Mouse (Mus musculus) cerebellum, adult 2 months (tissue): Measurements from ENCODE around the gene Prrx2.

Source experiments
- CTCF ChIP-seq: fragments of 200-500 bp; IDR thresholded peaks from 2 replicates; pipeline ENCODE4 v1.5.1; 2011; ENCODE audit warnings: low read depth, mild to moderate bottlenecking, control low read depth, low read length, moderate library complexity, borderline replicate concordance; ENCODE audit not compliant: insufficient read depth
- POLR2A ChIP-seq: fragments of 200-500 bp; IDR thresholded peaks from 2 replicates; pipeline ENCODE4 v1.6.1; 2011; ENCODE audit warnings: low read length, control low read depth, borderline replicate concordance; ENCODE audit not compliant: insufficient read depth

DNA sequence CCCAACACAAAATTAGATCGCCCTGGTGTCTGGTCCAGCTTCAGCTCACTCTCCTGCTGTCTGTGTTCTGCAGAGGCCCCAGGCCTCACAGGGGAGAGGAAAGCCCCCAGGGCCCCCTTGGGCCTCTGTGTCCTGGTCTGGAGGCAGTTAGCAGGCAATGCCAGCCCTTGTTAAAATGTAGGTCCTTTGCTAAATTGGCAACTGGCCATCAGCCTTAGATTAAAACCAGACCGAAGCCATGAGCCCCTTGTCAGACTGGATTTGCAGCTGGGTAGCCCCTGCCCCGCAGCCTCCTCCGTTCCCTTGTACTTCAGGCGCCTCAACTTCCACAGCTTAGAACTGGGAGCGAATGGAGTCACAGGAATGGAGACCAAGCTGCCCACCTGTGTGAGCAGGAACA is 37.9 kb downstream of the Prrx2 start:
- TF ChIP-seq CTCF (no peak), POLR2A (no peak)
